Mouse (Mus musculus): Measurements from ENCODE around the gene B3gnt2.

B3gnt2 gene

DNA sequence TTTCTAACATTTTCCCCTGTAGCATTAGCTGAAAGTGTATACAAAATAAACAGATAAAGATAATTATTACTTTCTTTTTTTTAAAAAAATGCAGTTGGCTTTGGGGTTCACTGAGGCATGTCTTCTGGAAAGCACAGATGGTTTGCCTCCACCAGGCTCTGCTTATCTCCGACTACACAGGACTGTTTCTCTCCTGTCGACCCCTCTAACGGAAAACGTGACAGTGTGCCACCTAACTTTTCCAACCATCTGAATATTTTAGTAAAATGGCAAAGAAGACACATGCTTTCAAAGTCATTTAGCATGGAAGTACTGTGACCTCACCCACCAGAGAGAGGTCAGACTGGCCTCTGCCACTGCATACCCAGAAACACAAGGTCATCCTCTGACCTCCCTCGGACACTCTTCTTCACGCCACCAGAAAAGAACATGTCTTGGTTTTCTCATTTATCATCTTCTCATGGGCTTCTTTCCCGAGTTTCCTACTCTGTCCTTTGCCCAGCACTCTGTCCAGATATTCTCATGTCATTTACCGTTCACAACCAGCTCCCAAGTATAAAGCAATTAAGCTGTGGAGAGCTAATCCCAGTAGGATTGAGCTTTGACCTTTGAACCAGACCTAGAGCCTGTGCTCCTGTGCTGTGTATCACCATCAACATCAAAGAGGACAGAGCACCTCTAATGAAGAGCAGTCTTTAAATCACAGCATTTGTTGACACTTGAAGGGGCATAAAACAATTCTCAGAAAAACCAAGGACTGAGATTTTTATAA lies 13.6 kb downstream of the B3gnt2 start:
- DNase-seq: no peak

GRCm38 (mm10) chr11:22846093-22846835 lies 14.5 kb downstream of the B3gnt2 start:
- DNase-seq: no peak

- no peak for DNase-seq
Measured at GRCm38 (mm10) chr11:22844754-22845718, 15.7 kb downstream of the B3gnt2 start.

- no peak for DNase-seq
Measured at GRCm38 (mm10) chr11:22839456-22839855, 21.3 kb downstream of the B3gnt2 start.

DNA sequence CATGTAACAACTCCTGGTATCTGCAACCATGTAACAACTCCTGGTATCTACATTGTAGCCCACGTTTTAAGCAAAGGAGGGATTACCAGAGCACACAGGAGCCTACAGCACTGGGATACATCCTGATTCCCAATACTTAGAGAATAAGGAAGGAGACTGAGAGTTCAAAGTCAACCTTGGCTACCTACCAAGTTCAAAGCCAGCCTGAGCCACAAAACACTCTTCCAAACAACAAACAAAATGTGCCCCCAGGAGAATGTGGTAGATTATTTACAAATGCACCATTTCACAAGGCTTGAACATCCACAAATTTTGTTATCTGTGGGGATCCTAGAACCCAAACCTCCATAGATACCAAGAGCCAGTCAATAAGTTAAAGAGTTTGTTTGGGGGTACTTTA lies 22.4 kb downstream of the B3gnt2 start:
- DNase-seq: no peak

DNA sequence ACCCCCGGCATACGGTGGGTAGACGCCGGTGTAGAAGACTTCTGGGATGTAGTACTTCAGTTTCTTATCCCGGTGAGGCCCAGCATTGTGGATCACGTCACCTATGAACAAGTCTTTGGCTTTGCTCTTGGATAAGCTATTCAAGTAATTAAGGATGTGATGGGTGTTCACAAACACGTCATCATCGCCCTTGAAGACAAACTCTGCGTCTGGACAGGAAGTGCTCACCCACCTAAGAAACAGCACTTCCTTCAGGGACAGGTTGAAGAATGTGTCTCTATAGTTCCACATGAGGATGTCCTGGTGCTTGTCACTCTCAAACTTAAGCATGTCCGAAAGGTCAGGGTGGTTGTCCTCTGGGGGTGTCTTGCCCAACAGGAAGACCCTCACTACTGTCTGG lies 24.5 kb downstream of the B3gnt2 start:
- no peak for DNase-seq

DNA sequence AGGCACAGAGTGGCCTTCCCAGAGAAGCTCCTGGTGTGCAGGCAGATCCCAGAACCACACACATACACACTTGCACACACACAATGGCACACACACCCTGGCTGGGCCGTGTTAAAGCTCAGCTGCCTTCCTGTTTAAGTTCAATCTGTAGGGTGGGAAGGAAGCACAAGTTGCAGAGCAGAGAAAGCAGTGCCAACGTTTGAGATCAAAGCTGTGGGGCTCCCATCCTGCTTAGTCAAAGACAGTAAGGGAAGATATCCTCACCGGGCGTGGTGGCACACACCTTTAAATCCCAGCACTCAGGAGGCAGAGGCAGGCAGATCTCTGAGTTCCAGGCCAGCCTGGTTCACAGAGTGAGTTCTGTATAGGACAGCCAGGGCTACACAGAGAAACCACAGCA lies 28.2 kb downstream of the B3gnt2 start:
- DNase-seq: no peak

DNA sequence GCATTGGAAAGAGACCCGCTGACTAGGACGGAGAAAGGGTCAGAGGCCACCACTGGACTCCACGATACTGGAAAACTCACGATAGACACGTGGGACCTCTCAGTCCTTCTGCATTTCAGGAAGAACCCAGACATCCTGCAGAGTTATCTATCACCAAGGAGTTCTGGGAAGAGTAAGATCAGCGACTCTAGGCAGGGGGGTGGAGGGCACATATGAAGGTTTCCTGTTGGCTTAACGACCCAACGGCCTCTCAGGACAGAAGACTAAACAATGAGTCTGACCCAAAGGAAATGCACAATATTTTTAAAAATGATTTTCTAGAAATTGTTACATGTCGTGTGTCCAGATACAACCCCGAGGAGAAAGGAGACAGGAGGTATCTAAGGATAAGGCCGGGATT lies 28.8 kb downstream of the B3gnt2 start:
- DNase-seq: no peak

GRCm38 (mm10) chr11:22830684-22831083 lies 30.1 kb downstream of the B3gnt2 start:
- DNase-seq: no peak

DNA sequence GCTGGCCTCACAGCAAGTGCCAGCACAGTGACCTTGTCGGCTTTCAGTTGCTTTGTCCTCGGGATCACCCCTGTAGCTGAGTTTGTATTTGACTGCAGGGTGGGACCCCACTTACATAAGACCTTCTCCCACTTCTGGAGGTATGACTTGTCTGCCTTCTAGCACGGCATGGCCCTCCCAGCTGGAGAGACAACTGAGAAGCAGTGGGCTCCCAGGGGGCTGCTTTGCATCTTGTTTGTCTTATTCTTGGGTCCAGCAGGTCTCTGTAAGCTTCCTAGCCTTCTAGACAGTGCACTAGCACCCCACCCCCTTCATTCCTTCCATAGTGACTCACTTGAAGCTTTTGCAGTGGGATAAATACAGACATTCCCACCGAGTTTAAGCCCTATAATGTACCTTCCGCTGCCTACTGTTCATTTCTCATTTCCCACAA lies 30.6 kb downstream of the B3gnt2 start:
- DNase-seq: no peak

- no peak for DNase-seq
Measured at GRCm38 (mm10) chr11:22828988-22829632, 31.7 kb downstream of the B3gnt2 start.

GRCm38 (mm10) chr11:22827514-22828080 lies 33.2 kb downstream of the B3gnt2 start:
- DNase-seq: no peak

GRCm38 (mm10) chr11:22826665-22827064 lies 34.1 kb downstream of the B3gnt2 start:
- no peak for DNase-seq

GRCm38 (mm10) chr11:22826051-22826450 lies 34.7 kb downstream of the B3gnt2 start:
- DNase-seq: no peak

DNA sequence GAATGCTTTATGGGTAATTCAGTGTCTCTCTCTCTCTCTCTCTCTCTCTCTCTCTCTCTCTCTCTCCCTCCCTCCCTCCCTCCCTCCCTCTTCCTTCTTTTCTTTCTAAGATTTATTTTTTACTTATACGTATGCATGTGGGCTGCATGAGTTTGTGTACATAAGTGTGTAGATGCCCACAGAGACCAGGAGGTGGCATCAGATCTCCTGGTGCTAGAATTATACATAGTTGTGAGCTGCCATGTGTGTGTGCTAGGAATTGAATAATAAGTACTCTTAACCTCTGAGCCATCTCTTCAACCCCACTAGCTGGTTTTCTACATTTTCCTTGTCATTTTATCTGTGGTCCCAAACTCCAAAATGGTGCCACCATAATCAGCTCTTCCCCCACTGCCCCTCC lies 35.2 kb downstream of the B3gnt2 start:
- no peak for DNase-seq

DNA sequence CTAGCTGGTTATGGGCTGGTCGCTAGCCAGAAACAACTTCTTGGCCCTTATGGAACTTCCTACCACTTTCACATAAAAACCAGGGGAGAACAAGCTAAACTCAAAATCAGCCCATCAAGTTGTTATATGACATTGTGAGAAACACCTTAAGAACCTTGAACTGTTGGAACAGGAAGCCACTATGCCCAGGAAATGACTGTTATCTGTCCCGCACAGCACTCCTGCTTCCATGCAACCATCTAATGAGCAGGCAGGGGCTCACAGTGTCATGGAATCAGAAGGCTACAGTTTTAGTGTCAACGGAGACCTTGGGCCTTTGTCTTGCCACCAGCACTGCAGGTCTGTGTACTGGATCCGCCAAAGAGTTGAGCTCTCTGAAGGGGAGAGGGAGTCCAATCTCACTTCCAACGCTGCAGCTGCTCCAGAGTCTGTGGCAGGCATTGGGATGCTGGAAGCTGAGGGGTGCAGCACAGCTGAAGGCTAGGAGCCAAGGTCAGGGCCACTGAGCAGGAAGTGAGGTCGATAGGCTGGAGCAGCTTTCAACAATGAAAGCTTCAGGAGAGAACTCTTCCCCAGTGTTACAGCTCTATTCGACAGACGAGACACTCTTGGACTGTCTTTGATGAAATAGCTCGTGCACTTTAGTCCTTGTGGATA lies 36.6 kb downstream of the B3gnt2 start:
- DNase-seq: no peak

- DNase-seq: no peak
Measured at GRCm38 (mm10) chr11:22821243-22821642, 39.5 kb downstream of the B3gnt2 start.

DNA sequence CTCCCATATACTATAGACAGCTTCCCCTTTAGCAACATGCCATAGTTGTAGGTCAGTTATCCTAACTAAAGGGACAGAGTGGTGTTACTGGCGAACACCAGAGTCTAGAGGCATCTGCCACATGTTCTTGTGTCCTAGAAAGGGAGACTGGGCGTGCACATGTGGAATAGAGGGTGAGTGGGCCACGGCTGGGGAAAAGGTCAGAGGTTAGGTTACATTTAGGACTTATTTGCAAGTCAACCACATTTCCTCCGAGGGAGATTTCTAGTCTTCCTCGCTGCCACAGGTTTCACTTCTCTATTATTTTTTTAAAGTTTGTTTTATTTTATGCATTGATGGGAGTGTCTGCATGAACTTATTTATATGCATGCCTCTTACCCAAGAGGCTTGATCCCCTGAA lies 42.4 kb downstream of the B3gnt2 start:
- no peak for DNase-seq

GRCm38 (mm10) chr11:22815877-22816276 lies 44.9 kb downstream of the B3gnt2 start:
- DNase-seq: no peak

DNA sequence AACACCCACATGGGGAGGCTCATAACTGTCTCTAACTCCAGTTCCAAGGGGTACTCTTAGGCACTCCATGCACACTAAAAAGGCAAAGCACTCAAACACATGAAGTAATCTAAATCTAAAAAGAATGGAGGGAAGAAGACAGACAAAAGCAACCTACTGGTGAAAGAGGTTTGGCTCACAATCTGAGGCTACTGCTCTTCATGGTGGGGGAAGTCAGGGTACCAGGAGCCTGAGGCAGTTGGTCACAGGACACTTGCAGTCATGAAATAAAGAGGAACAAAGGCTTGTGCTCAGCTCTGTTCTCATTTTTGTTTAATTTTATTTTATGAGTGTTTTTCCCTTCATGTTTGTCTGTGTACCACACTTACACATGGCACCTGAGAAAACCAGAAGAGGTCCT lies 45.6 kb downstream of the B3gnt2 start:
- no peak for DNase-seq

- no peak for DNase-seq
Measured at GRCm38 (mm10) chr11:22813921-22814704, 46.6 kb downstream of the B3gnt2 start.

Measured in layer of hippocampus, adult 9-11 months (tissue).